Mouse (Mus musculus) megakaryocyte, embryonic 14.5 days (primary cell): ENCODE measurements around the gene Anpep.

Experiments used
- FLI1 ChIP-seq: IDR thresholded peaks from 2 replicates; pipeline ENCODE4 v1.6.1; 2012; ENCODE audit warnings: low read length, inconsistent platforms, mixed read lengths
- GATA1 ChIP-seq: IDR thresholded peaks from 3 replicates; pipeline ENCODE4 v1.6.1; 2012; ENCODE audit warnings: mixed read lengths, low read length, inconsistent platforms, borderline replicate concordance

DNA sequence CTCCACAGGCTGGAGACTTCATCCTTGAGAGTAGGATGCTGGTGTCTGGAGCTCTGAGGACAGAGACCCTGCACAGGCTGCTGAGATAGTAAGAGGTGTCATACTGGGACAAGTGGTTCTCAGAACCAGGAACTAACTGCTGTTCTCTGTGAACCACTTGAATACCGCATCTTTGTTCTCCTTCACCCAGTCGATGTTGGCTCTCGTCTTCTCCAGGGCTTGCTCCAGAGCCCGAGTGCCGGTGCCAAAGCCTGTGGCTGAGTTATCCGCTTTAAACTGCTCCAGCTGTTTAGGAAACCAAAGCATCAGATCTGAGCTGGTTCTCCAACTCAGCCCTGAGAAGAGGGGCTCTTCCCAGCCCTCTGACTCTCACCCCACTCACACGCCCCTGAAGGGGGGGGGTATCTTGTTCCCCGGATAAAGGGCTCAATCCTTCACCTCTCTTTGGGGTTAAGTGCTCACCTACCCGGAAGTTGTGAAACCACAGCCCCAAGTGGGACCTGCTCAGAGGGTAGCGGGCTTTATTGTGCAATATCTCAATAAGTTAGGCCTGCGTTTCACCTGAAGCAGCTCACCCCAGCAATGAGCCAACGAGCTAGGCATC lies 38.7 kb downstream of the Anpep start:
- TF ChIP-seq GATA1 (no peak), FLI1 (no peak)
